Mouse (Mus musculus): ENCODE results near the gene Macf1.

DNA sequence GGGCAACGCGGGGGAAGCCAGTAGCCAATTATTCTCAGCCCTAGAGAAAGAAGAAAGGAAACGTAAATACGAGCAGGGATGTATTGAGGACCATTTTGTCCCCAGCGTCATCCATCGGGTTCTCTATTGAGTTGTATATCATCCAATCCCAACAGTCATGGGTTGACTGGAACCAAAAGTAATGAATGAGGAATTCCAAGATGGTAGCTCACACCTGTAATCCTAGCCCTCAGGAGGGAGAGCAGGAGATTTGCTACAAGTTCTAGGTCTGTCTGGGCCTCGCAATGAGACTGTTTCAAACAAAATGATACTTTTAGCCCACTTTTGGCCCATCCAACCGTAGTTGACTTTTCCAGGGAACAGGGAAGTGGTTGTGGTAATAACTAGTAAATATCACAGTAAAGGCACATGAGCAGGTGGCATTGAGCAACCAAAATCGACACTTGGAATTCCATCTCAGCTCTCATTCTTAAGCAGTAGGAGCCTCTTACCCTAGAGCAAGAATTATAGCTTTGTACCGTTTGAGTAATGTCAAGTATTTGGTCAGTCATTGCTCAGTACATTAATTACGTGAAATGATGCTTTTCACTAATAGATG, 18.4 kb downstream of the Macf1 start:
- TF ChIP-seq POLR2A (IDR thresholded peaks at IDR 0.05; ENCODE audit: low read depth, low read length), result no peak
- TF ChIP-seq CTCF (conservative IDR thresholded peaks at IDR 0.05; ENCODE audit: insufficient read depth, insufficient read length, low read depth, low read length), result no peak
